Mouse (Mus musculus) bone marrow, adult 2 months (tissue): ENCODE measurements around the gene Gm10642. TPM values are rescaled to one million over a fixed set of nuclear protein-coding genes. Genes with fewer than 3 reads are reported as not detected.

Experiments
- H3K27ac ChIP-seq: fragments of 200-500 bp; 2 replicates; pipeline ENCODE4 v1.5.1; 2012; ENCODE audit warnings: low read depth, mild to moderate bottlenecking, control low read depth, inconsistent platforms, low read length; ENCODE audit not compliant: control insufficient read depth, poor library complexity, insufficient read depth
- H3K4me1 ChIP-seq: fragments of 200-500 bp; 2 replicates; pipeline ENCODE4 v1.6.1; 2011; ENCODE audit warnings: low read length; ENCODE audit not compliant: control insufficient read depth, insufficient read depth
- H3K4me3 ChIP-seq: fragments of 200-500 bp; replicated peaks from 2 replicates; pipeline ENCODE3; 2011; ENCODE audit warnings: mild to moderate bottlenecking, low read depth, low read length, control low read depth; ENCODE audit not compliant: control insufficient read depth
- CTCF ChIP-seq: fragments of 200-500 bp; IDR thresholded peaks from 2 replicates; pipeline ENCODE4 v1.5.1; 2011; ENCODE audit warnings: low read length, control low read depth; ENCODE audit not compliant: control insufficient read depth, insufficient read depth
- POLR2A ChIP-seq: fragments of 200-500 bp; IDR thresholded peaks from 2 replicates; pipeline ENCODE4 v1.6.1; 2011; ENCODE audit warnings: low read depth, mild to moderate bottlenecking, control low read depth, low read length, borderline replicate concordance; ENCODE audit not compliant: control insufficient read depth
- WGBS: fragments of 180-500 bp; shearing (Covaris S2); methylation state at CpG from one replicate; pipeline ENCODE4 v1.1.7; 2018; 5-methylcytosine and 5-hydroxymethylcytosine counted together
- polyA plus RNA-seq: library from polyadenylated mRNA; stranded (reverse); fragments of >200 nt; gene quantifications from 2 replicates; pipeline ENCODE4 v1.2.4, GENCODE M21; 2011; ENCODE audit warnings: low replicate concordance; ENCODE audit not compliant: missing spikeins, insufficient read depth, insufficient read length

Gene Gm10642
- polyA plus RNA-seq, 1 experiment = 2.8 TPM

DNA sequence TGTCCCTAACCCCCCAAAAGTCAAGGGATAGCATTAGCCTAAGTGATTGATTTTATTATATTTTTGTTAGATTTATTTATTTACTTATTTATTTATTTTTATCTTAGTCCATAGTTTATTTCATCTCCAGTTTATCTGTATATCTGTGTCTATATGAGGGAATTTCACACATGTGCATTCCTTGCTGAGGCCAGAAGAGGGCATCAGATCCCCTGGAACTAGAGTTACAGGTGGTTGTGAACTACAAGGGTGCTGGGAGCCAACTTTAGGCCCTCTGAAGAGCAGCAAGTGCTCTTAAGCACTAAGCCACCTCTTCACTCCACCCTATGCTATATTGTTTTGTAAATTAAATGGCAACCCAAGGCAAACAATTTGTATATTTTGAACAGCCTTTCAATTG is 12.0 kb downstream of the Gm10642 start:
- TF ChIP-seq CTCF (0 out of 2 replicates have a peak, but pooled peaks have one; percentile 22), POLR2A (no peak)
- no peaks in the 10 kb centered on the region; the same call in 1 of the 2 replicates for H3K4me1 ChIP-seq

DNA sequence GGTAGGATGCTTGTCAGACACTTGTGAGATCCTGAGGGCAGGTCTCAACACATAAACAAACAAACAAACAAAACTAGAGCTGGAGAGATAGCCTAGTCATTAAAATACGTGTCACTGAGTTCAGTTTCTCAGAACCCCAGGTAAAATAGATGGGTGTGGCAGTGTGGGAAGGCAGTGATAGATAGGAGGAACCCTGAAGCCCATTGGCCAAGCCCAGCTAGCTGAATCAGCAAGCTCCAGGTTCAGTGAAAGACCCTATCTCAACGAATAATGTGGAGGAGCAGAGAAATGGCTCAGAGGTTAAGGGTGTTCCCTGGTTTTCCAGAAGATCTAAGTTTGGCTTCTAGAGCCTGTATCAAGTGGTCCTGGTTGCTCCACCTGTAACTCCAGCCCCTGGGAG is 13.1 kb downstream of the Gm10642 start:
- 53% methylated on average over 2 of the region's 2 CpGs for WGBS

More for the DNA sequence above, 12.0 kb downstream of the Gm10642 start:
- Histone ChIP-seq H3K27ac (no peak overlapping the region), H3K4me3 (no peak overlapping the region)

DNA sequence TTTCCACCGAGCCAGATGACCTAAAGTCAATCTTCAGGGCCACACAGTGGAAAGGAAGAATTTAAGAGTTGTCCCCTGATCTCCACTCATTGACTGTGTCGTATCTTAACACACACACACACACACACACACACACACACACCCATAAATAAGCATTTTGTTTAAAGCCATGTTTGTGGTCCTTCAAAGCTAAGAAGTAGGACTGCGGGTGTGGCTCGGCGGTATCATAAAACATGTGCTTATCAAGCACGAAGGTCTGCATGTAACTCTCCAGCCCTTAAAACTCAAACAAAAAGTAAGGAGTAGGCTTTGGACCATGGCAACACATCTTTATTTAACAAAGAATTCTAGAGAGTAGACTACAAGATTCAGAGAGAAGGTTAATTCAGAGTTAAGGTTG is 14.3 kb downstream of the Gm10642 start:
- peak overlapping the region; percentile 56; the same call in 1 of the 2 replicates for H3K27ac ChIP-seq
- WGBS = 63% methylated on average over 6 of the region's 6 CpGs
- TF ChIP-seq CTCF (no peak), POLR2A (no peak)
- no peaks in the 10 kb centered on the region; the same call in 1 of the 2 replicates for H3K4me1 ChIP-seq
- no peak overlapping the region for H3K4me3 ChIP-seq

More for the DNA sequence above, 13.1 kb downstream of the Gm10642 start:
- TF ChIP-seq POLR2A = no peak
- no peak for TF ChIP-seq CTCF
- Histone ChIP-seq H3K4me1 (no peaks in the 10 kb centered on the region; the same call in 1 of the 2 replicates), H3K27ac (peak overlapping the region; percentile 40; the same call in 1 of the 2 replicates), H3K4me3 (no peak overlapping the region)

DNA sequence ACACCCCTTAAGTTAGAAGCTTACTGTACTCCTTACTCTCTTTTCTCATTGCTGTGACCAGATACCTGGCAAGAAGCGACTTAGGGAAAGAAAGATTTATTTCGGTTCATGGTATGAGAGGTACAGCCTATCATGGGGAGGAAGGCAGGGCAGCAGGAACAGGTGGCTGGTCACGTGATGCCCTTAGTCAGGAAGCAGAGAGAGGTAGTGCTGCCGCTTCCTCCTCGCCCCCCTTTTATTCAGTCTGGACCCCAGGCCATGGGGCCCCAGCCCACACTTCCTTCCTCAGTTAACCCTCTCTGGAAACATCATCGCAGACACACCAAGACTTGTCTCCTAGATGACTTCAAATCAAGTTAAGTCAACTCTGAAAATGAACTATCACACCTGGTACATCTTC is 15.2 kb downstream of the Gm10642 start:
- 9% methylated on average over 6 of the region's 6 CpGs for WGBS
- Histone ChIP-seq H3K4me1 (no peaks in the 10 kb centered on the region; the same call in 1 of the 2 replicates), H3K27ac (peak overlapping the region; percentile 25), H3K4me3 (no peak overlapping the region)
- TF ChIP-seq CTCF (no peak), POLR2A (no peak)

DNA sequence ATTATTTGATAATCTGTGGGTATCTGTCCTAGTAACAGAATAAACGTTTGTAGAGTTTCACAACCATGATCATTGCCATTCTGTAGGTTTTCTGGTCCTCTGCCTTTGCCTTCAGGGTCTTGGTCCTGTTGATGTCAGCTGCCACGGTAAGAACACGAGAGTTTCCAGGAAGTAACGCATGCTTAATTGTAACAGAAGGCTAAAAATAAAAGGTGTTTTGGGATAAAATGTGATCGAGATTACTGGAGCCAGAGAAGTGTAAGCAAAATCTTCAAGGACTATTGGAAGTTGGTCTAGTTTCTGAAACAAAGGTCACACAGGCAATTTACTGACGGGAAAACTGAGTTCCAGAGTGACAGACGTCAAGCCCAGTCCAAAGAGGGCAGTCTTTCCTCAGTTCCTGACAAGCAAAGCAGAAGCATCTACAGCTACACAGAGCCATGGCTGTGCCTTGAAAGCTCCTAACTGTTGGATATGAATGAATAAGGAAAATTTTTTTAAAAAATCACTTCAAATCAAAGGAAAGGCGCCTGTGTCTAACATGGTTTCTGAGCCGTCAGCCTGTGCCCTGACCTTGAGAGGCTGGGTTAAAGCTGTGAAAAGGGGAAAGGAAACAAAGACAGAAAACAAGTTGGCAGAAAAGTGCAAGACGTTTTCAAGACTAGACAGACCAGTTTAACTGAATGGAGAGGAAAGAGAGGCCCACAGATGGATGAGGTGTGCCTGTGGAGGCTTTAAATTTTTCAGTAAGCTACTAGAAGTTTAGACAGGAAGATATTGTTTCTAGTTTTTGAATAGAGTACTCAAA is 15.9 kb downstream of the Gm10642 start:
- Histone ChIP-seq H3K4me1 (no peaks in the 10 kb centered on the region; the same call in 1 of the 2 replicates), H3K27ac (peak overlapping the region; percentile 13; the same call in 1 of the 2 replicates), H3K4me3 (no peak overlapping the region)
- TF ChIP-seq POLR2A (no peak), CTCF (peak; percentile 37; the same call in 1 of the 2 replicates)
- WGBS = 9% methylated on average over 10 of the region's 10 CpGs

DNA sequence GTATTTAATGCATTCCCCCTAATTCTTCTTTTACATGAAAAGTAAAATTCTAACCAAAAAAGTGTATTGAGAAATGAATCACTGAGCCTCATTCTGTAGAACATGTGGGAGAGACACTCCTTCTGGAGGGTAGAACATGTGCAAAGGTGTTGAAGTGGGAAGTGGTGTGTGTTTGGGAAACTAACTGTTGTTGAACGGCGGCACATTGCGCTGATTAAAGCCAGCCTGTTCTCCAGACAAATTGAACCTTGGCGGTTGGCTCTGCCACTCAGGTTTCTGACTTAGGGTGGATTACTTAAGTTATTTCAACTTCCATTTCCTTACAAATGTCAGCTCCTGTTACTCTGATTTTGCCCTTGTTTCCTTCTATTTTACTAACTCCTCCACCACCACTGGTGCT is 17.6 kb downstream of the Gm10642 start:
- TF ChIP-seq CTCF = no peak
- no peak for TF ChIP-seq POLR2A
- WGBS = 64% methylated on average over 4 of the region's 4 CpGs
- no peak overlapping the region for H3K4me3 ChIP-seq
- H3K27ac ChIP-seq = no peak overlapping the region
- no peaks in the 10 kb centered on the region; the same call in 1 of the 2 replicates for H3K4me1 ChIP-seq

DNA sequence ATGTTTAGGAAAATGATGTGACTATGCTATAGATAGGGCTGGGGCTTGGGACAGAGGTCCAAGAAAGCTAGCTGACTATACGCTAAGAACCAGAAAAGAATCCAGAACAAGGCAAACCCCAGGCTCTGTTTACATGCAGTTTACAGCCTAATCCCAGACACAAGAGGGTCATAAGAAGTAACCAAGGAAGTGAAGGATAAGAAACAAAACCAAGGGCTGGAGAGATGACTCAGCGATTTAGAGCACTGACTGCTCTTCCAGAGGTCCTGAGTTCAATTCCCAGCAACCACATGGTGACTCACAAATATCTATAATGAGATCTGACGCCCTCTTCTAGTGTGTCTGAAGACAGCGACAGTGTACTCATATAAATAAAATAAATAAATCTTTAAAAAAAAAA is 19.1 kb downstream of the Gm10642 start:
- H3K27ac ChIP-seq = no peak overlapping the region
- no peaks in the 10 kb centered on the region; the same call in 1 of the 2 replicates for H3K4me1 ChIP-seq
- 76% methylated on average over 4 of the region's 4 CpGs for WGBS
- no peak overlapping the region for H3K4me3 ChIP-seq
- TF ChIP-seq CTCF (no peak), POLR2A (no peak)

DNA sequence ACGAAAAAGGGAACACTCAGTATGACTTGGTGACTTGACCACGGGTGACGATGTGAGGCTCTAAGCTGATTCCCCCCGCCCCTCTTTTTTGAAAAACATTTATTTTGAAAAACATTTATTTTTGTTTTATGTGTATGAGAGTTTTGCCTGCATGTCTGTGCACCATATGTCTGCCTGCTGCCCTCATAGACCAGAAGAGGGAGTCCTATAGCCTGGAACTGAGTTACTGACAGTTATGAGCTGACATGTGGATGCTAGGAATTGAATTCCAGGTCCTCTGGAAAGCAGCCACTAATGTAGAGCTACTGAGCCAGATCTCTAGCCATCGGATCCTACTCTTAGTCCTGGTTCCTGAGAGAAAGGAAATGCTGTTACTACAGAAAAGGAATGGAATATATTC is 19.9 kb downstream of the Gm10642 start:
- H3K4me3 ChIP-seq = no peak overlapping the region
- no peak overlapping the region for H3K27ac ChIP-seq
- WGBS = 70% methylated on average over 5 of the region's 5 CpGs
- H3K4me1 ChIP-seq = no peaks in the 10 kb centered on the region; the same call in 1 of the 2 replicates
- TF ChIP-seq POLR2A (no peak), CTCF (no peak)
